Mouse (Mus musculus) kidney, adult 2 months (tissue): ENCODE data around the gene Arhgap32.

Source experiments
- CTCF ChIP-seq: fragments of 200-500 bp; conservative IDR thresholded peaks from 2 replicates; pipeline ENCODE4 v1.5.1; 2011; ENCODE audit warnings: low read depth, mild to moderate bottlenecking, control low read depth, low read length, moderate library complexity, mixed read lengths; ENCODE audit not compliant: insufficient read depth, insufficient read length
- POLR2A ChIP-seq: fragments of 200-500 bp; IDR thresholded peaks from one replicate; pipeline ENCODE4 v1.6.1; 2011; ENCODE audit warnings: low read depth, low read length, control low read depth

DNA sequence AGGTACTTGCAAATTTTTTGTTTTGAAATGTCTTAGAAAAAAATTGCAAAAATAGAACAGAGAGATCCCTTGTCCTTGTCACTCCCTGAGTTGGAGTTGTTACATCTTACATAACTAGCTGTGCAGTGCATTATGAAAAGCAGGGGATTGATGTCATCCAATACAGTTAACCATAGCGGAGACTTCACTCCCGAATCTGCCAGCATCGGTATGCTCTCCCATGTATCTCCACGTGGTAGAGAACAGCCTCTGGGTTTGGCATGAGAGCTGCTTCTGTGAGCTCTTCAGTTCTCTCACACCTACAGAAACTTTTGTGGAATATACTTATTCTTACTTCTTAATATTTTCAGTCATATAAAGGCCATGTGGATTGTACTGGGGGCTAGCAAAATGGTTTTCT is 106.2 kb downstream of the Arhgap32 start:
- TF ChIP-seq POLR2A, result no peak
- TF ChIP-seq CTCF, result no peak
